Mouse (Mus musculus) MEL-GATA-1-ER (cell line): ENCODE measurements at regions not wholly inside any gene's neighbourhood (a gene's known extent, or its start where the extent isn't known, plus 50 kb on each side); places are given as distances from the start of the nearest gene placed in this dataset.
A peak's percentile ranks its signal among the peaks of the same experiment; 100 is the strongest.
"Not testable (repeated sequence)": the region's sequence is repeated elsewhere in the genome, so short reads cannot be mapped to it uniquely, and the experiment has no call there.

Experiments used
- DNase-seq: peaks from one replicate; pipeline ENCODE4 v3.0.0-alpha.2; 2012; ENCODE audit warnings: low read depth; ENCODE audit errors: extremely low read depth

GRCm38 (mm10) chr13:18651658-18652057, 65.4 kb upstream of the Vps41 start:
- DNase-seq, result no peak

GRCm38 (mm10) chr13:18614763-18615616, 102.1 kb upstream of the Vps41 start:
- no peak for DNase-seq

- no peak for DNase-seq
These were observed 136.2 kb upstream of the Vps41 start for GRCm38 (mm10) chr13:18580718-18581550.

- no peak for DNase-seq
These were observed 141.1 kb upstream of the Vps41 start for GRCm38 (mm10) chr13:18576016-18576415.

- DNase-seq, result no peak
These were observed 141.5 kb upstream of the Vps41 start for GRCm38 (mm10) chr13:18575599-18575998.

- not testable (repeated sequence) for DNase-seq
These were observed 144.5 kb upstream of the Pou6f2 start for GRCm38 (mm10) chr13:18542032-18542431.

- DNase-seq, result peak; percentile 0
These were observed 133.0 kb upstream of the Pou6f2 start for GRCm38 (mm10) chr13:18530509-18530908.

- DNase-seq, result no peak
These were observed 100.7 kb upstream of the Pou6f2 start for GRCm38 (mm10) chr13:18498159-18498558.

GRCm38 (mm10) chr13:18497582-18498157, 100.2 kb upstream of the Pou6f2 start:
- no peak for DNase-seq

GRCm38 (mm10) chr13:18495021-18495811, 97.7 kb upstream of the Pou6f2 start:
- no peak for DNase-seq

- not testable (repeated sequence) for DNase-seq
These were observed 88.3 kb upstream of the Pou6f2 start for GRCm38 (mm10) chr13:18485785-18486184.

- DNase-seq, result no peak
These were observed 87.6 kb upstream of the Pou6f2 start for GRCm38 (mm10) chr13:18485080-18485479.

- no peak for DNase-seq
These were observed 78.8 kb upstream of the Pou6f2 start for GRCm38 (mm10) chr13:18476311-18476710.

- no peak for DNase-seq
These were observed 74.0 kb upstream of the Pou6f2 start for GRCm38 (mm10) chr13:18471534-18471933.

- no peak for DNase-seq
These were observed 68.4 kb upstream of the Pou6f2 start for GRCm38 (mm10) chr13:18465921-18466320.

- DNase-seq, result no peak
These were observed 64.7 kb upstream of the Pou6f2 start for GRCm38 (mm10) chr13:18462221-18462620.

GRCm38 (mm10) chr13:18457337-18458236, 60.1 kb upstream of the Pou6f2 start:
- no peak for DNase-seq
